Comparison of ENCODE assay signal across 8 mouse cellular contexts in genomic region chr15:54677660-54678059, GRCm38 (mm10).
DNase-seq lines count a peak whose midpoint lies in the region; ATAC-seq lines count a peak whose summit lies in the region.

No protein-coding gene starts in this region.

- no peak for DNase-seq in frontal cortex, postnatal 10 days (ENCODE audit: low spot score in 2 of 2)
- peak; percentile 22 for DNase-seq in urinary bladder, adult 2 months (ENCODE audit: low spot score)
- DNase-seq in urinary bladder, postnatal 10 days (ENCODE audit: low spot score): no peak
- DNase-seq in layer of hippocampus, adult 9-11 months: peak; percentile 7
- peak; percentile 32 to 39 for DNase-seq in right cerebral cortex, adult 2 months (ENCODE audit: low spot score in 2 of 2)
- DNase-seq in spleen, postnatal 14 days (ENCODE audit: low spot score in 2 of 2): no peak
- no peak for DNase-seq in B cell, adult 2 months

- peak; percentile 73; the same call in 1 of the 2 replicates for ATAC-seq in frontal cortex, adult (ENCODE audit: low TSS enrichment)

Comparison
In these comparisons a context has a peak if more than half of its experiments do, and no peak if none do; other contexts are left out.
1. DNase-seq: peak in urinary bladder, adult 2 months (single experiment), layer of hippocampus, adult 9-11 months (single experiment) and right cerebral cortex, adult 2 months (2 of 2); none in frontal cortex, postnatal 10 days (0 of 2), urinary bladder, postnatal 10 days (single experiment), spleen, postnatal 14 days (0 of 2) and B cell, adult 2 months (0 of 2).